Mouse (Mus musculus) lung, postnatal 0 days (tissue): Measurements from ENCODE around the gene Cetn3.

Source experiments
- CTCF ChIP-seq: IDR thresholded peaks from 2 replicates; pipeline ENCODE4 v1.5.1; 2016; ENCODE audit warnings: antibody characterized with exemption, mild to moderate bottlenecking
- EP300 ChIP-seq: IDR thresholded peaks from 2 replicates; pipeline ENCODE4 v1.6.1; 2016; ENCODE audit warnings: antibody characterized with exemption, mild to moderate bottlenecking, control low read depth

GRCm38 (mm10) chr13:81740898-81741297, 42.0 kb upstream of the Cetn3 start:
- peak; percentile 34 for TF ChIP-seq CTCF
- TF ChIP-seq EP300: no peak
